Mouse (Mus musculus) adrenal gland, postnatal 4 days (tissue): ENCODE results near the gene Taf3. TPM values are rescaled to one million over a fixed set of nuclear protein-coding genes. Genes with fewer than 3 reads are reported as not detected.

Source experiments
- DNase-seq, 2 experiments: peaks; one replicate each; pipeline ENCODE4 v3.0.0; 2021 to 2022; ENCODE audit warnings: low spot score in 2 of 2, mixed read lengths in 2 of 2
- total RNA-seq, 2 experiments: library from RNA; stranded (reverse); gene quantifications; 2 replicates each; pipeline ENCODE4 v1.2.3; 2021

Gene Taf3
- total RNA-seq, 2 experiments from 2014 or later = 11.2 to 11.9 TPM

GRCm38 (mm10) chr2:10014951-10015635 is 33.3 kb downstream of the Taf3 start:
- DNase-seq = no peak

DNA sequence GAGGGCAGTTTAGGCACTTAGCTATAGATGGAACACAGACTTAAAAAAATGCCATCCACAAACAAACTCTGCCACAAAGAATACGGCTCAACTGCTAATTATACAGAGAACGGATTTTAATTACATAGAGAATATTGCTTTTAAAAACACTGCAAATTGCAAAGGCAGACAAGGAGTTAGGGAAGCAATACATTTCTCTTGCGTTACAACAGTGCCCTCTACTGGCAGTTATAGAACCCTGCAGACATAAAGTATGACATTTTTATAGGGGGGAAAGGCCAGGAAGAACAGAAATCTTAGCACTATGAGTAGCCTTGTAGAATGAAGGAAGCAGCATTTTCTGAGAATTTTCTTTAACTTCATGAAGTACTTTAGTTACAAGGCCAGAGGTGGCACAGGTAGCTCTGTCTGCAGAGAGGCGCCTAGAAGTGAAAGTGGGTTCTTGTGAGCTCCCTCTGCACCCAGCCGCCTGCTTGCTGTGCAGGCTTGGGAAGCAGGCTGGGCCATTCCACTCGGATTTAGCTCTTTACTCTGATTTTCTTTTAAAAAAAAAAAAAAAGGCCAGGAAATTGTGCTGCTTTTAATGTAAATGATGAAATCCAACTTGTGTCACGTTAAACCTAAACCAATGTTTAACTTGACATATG is 38.0 kb downstream of the Taf3 start:
- DNase-seq = no peak

DNA sequence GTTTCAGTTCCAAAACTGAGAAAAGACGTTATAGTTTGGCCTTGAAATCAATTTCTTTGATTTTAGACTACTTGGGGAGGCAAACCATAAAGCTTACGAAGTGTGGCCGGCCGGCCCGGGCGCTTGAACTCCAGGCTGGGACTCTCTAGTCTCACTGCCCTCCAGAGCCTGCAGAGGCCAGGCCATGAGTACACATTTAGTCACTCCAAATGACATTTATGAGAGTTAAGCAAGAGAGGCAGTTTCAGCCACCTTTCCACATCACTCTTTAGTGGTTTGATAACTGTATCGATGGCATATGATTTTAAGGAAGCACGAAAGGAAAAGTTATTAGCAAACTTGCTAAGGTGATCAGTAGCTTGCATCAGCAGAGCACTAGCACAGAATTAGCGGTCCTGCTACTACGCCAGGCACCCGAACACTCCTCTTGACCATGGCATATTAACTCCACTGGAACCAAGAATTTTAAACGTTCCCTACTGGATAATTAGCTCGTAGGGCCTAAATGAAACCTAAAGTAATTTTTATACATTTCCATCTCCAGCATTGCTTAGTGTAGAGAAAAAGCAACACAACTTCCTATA is 38.6 kb downstream of the Taf3 start:
- no peak for DNase-seq

DNA sequence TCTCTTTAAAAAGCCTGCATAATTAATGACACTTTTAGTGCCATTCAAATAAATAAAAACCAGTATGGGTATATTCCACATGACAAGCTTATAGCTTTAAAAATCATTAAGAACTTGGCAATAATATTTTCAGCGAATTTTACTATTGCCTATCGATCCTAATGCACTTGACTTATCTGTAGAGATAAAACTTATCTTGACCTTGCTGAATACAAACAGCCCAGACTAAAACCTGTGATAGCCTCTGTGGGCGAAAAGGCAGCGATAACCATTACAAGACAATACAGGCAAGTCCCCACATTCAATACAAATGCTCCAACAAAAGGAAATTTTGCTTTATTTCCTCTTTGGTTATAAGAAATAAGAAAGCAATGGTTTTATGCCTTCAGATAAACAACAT is 39.8 kb downstream of the Taf3 start:
- DNase-seq = no peak

GRCm38 (mm10) chr2:10004960-10005621 is 43.3 kb downstream of the Taf3 start:
- DNase-seq = no peak

- DNase-seq = no peak
Measured at GRCm38 (mm10) chr2:10003358-10003757, 45.0 kb downstream of the Taf3 start.

DNA sequence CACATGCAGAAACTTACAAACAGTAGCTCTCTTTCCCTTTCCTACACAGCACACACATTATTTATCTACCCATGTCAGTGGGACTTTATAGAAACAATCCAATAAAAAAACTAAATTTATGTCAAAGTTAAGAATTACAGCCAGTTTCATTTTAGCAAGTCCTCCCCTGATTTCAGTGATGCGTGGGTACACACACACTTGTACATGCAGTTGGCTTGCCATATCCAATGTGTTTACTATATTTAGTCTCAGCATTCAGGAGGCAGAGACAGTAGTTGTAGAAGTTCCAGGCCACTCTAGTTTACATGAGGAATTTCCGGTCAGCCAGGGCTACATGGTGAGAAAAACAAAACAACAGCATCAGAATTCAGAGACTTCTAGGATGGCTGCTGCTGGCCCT is 46.8 kb downstream of the Taf3 start:
- DNase-seq = no peak

GRCm38 (mm10) chr2:9997535-9997934 is 50.9 kb downstream of the Taf3 start:
- DNase-seq = no peak

- DNase-seq = no peak
Measured at GRCm38 (mm10) chr2:9996111-9996510, 52.3 kb downstream of the Taf3 start.

DNA sequence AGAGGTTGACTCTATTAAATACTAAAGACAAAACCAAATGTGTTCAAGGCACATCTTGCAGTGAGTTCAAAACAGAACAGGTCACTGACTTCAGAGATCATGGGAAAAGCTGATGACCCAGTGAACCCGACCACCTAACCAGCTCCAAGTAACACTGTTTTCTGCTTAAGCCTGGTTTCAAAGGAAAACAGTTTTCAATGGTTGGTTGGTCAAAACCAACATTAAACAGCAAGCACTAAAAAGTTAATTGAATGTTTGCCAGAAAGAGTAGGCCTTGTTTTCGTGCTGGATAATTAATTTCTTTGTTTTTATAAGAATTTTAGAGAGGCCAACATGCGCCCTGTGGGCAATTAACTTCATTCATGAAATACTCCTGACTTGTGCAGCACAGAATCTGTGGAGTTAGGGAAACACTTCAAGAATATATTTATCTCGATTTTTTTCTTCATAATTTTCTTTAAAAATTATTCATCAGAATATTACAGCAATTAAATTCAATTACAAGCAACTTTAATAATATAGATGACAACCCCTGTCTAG is 57.6 kb downstream of the Taf3 start:
- DNase-seq = no peak

DNA sequence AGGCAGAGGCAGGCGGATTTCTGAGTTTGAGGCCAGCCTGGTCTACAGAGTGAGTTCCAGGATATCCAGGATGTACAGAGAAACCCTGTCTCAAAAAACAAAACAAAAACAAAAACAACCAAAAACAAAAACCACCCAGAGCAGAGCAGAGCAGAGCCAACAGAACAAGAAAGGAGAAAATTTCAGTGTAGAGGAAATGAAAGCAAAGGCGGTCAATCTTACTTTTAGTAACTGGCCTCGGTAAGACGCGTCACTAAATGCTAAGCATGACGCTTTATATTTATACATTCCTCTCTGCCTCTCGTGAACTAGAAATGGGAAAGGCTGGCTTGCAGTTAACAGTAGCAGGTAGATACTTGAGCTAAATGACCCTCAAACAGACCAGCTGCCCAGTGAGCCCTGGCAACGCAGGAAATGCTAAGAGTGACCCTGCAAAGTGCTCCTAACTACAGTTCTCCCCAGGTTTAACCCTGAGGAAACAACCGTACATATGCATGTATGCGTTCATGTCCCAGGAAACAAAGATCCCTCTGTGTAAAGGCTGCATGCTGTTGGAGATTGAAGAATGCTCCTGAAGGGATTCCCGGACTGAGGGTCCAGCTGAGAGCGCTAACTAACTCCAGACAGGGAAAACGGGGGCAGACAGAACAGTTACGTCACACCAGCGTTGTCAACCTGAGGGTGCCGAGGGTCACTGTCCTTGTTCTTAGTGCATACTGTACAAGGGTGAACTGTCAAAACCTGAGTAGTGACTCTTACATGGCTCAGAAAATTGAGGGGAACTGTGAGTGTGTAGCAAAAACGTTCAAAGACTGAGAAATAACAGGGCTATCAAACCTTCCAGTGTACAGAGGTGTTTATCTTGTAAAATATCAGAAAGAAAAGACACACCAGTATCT is 58.5 kb downstream of the Taf3 start:
- DNase-seq = no peak

- no peak for DNase-seq
Measured at GRCm38 (mm10) chr2:9988290-9988689, 60.1 kb downstream of the Taf3 start.

GRCm38 (mm10) chr2:9985979-9986447 is 62.4 kb downstream of the Taf3 start:
- DNase-seq = no peak

DNA sequence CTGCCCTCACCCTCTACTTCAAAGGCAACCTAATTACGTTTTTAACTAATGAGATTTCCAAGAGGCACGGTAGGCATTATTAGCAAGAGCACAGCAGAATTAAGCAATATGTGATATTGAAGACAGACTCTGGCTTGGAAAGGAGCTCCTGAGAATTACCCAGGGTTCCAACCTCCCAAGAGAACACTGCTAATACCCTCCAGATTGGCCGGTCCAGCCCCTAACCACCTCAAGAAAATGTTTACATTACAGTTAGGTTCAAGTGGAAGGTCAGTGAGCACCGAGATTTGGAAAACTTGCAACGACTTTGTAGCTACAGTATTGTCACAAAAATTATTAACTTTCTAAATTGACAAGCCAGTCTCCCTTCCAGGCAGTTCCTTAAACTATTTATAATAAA is 66.0 kb downstream of the Taf3 start:
- DNase-seq = no peak

- DNase-seq = no peak
Measured at GRCm38 (mm10) chr2:9971927-9972326, 76.5 kb downstream of the Taf3 start.

- no peak for DNase-seq
Measured at GRCm38 (mm10) chr2:9970579-9970978, 77.8 kb downstream of the Taf3 start.

GRCm38 (mm10) chr2:9970178-9970577 is 78.2 kb downstream of the Taf3 start:
- DNase-seq = no peak

- DNase-seq = no peak
Measured at GRCm38 (mm10) chr2:9969734-9970133, 78.7 kb downstream of the Taf3 start.

DNA sequence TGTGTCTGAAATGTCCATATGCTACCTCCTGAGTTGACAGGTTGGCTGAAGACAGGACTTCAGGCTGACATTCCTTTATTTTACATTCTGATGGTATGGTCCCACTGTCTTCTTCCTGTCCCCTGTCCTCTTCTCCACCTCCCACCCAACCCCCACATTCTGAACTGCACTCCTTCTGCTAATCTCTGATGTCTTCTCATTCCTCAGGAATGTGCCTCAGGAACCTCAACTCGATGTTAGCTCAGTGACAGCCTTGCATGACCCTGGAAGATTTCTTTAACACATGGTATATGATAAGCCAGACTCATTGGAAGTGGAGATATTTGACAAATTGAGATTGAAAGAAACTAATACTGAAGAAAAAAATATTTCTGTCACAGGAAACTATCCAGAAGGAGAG is 81.8 kb downstream of the Taf3 start:
- DNase-seq = no peak

- no peak for DNase-seq
Measured at GRCm38 (mm10) chr2:9965608-9966007, 82.8 kb downstream of the Taf3 start.

DNA sequence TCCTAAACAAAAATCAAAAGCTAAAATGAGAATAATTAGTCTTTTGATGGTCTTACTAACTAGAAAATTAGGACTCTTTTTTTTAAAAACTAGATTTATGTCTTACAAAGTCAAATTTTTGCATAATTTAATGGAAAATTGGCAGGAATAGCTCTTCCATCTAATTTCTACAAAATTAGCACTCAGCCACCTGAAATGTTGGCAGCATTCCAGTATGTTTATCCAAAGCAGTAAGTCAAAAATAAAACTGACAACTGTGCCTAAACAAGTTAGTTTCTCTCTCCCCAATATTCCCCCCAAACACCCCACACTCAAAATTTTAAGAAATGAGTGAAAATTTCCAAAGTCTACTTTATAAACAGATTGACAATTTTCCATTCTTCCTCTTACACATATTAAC is 85.5 kb downstream of the Taf3 start:
- no peak for DNase-seq
